Mouse (Mus musculus): ENCODE results near the gene Fate1. TPM values are rescaled to one million over a fixed set of nuclear protein-coding genes. Genes with fewer than 3 reads are reported as not detected.
"Not testable (repeated sequence)": the region's sequence is repeated elsewhere in the genome, so short reads cannot be mapped to it uniquely, and the experiment has no call there.

The Fate1 gene
- total and polyA plus RNA-seq, 3 experiments: not detected

- H3K9me3 ChIP-seq (replicated peaks; ENCODE audit: low read length): no peaks in the 10 kb centered on the region
- no peaks in the 10 kb centered on the region for H3K4me1 ChIP-seq (ENCODE audit: control insufficient read depth in 1 of 2, insufficient read depth in 2 of 2)
- no peak for TF ChIP-seq JUND (conservative IDR thresholded peaks at IDR 0.05; ENCODE audit: low read depth, low read length)
- no peak for TF ChIP-seq USF2 (conservative IDR thresholded peaks at IDR 0.05; ENCODE audit: low read depth, low read length)
- no peak for TF ChIP-seq POLR2AphosphoS2 (IDR thresholded peaks at IDR 0.05; ENCODE audit: low read depth, low read length)
- no peak for TF ChIP-seq ZKSCAN1 (IDR thresholded peaks at IDR 0.05; ENCODE audit: borderline replicate concordance, low read depth, low read length)
- no peak for TF ChIP-seq IRF4 (IDR thresholded peaks at IDR 0.05; ENCODE audit: low read depth, low read length)
- no peak for TF ChIP-seq USF1 (IDR thresholded peaks at IDR 0.05; ENCODE audit: low read depth, low read length)
- TF ChIP-seq GABPA (IDR thresholded peaks at IDR 0.05; ENCODE audit: insufficient replicate concordance, low read depth, low read length): no peak
- no peak for TF ChIP-seq MAZ (IDR thresholded peaks at IDR 0.05; ENCODE audit: low read depth, low read length)
- TF ChIP-seq ZNF384 (IDR thresholded peaks at IDR 0.05; ENCODE audit: low read depth, low read length): no peak
- TF ChIP-seq SIN3A (IDR thresholded peaks at IDR 0.05; ENCODE audit: low read length): no peak
- no peak for TF ChIP-seq UBTF (IDR thresholded peaks at IDR 0.05; ENCODE audit: low read depth, low read length)
- no peak for TF ChIP-seq RAD21 (IDR thresholded peaks at IDR 0.05; ENCODE audit: low read depth, low read length)
- no peak for TF ChIP-seq MEF2A (IDR thresholded peaks at IDR 0.05; ENCODE audit: borderline replicate concordance, low read depth, low read length)
- no peak for TF ChIP-seq NELFE (IDR thresholded peaks at IDR 0.05; ENCODE audit: low read depth, low read length)
- TF ChIP-seq E2F4 (IDR thresholded peaks at IDR 0.05; ENCODE audit: insufficient replicate concordance, low read depth, low read length): no peak
- no peak for TF ChIP-seq EP300 (IDR thresholded peaks at IDR 0.05; ENCODE audit: low read length)
- TF ChIP-seq POLR2A (IDR thresholded peaks at IDR 0.05; ENCODE audit: low read depth, low read length): no peak
- no peak for TF ChIP-seq CHD2 (IDR thresholded peaks at IDR 0.05; ENCODE audit: low read length)
- no peak for DNase-seq (ENCODE audit: extremely low read depth)
- no peaks in the 10 kb centered on the region for H3K79me2 ChIP-seq (replicated peaks; ENCODE audit: control insufficient read depth, extremely low read depth, insufficient read depth, poor library complexity, severe bottlenecking)
- H3K36me3 ChIP-seq (replicated peaks in 1 of 2; ENCODE audit: control insufficient read depth in 1 of 2, insufficient read depth in 1 of 2, low read length in 1 of 2): no peaks in the 10 kb centered on the region
- no peak overlapping the region for H3K9ac ChIP-seq (ENCODE audit: insufficient read depth, low read depth)
- no peak overlapping the region for H3K27ac ChIP-seq (ENCODE audit: insufficient read depth, low read depth)
- dilution Hi-C loops (cut with MboI; ENCODE audit: extremely low pct_ligation_motif_present, extremely low pct_unique_long_range_greater_than_20kb, low sequenced_read_pairs): no loop called here
- H3K4me2 ChIP-seq (ENCODE audit: insufficient read depth, low read depth, poor library complexity, severe bottlenecking): no peak overlapping the region
- H3K4me3 ChIP-seq (replicated peaks in 1 of 3; ENCODE audit: low read depth in 2 of 3, low read length in 2 of 3, poor library complexity in 1 of 3): no peak overlapping the region
- H3K27me3 ChIP-seq (replicated peaks): no peaks in the 10 kb centered on the region
- in situ Hi-C loops (cut with MboI; ENCODE audit: low pct_ligation_motif_present, low pct_unique_long_range_greater_than_20kb, low sequenced_read_pairs): no loop called here
Observed at GRCm38 (mm10) chrX:71968816-71969215, 4.0 kb upstream of the Fate1 start.

GRCm38 (mm10) chrX:71971325-71971724 lies 1.5 kb upstream of the Fate1 start:
- TF ChIP-seq MAZ (IDR thresholded peaks at IDR 0.05; ENCODE audit: low read depth, low read length): no peak
- Histone ChIP-seq H3K27me3 (replicated peaks) (no peaks in the 10 kb centered on the region), H3K9me3 (replicated peaks; ENCODE audit: low read length) (no peaks in the 10 kb centered on the region), H3K36me3 (replicated peaks in 1 of 2; ENCODE audit: control insufficient read depth in 1 of 2, insufficient read depth in 1 of 2, low read length in 1 of 2) (no peaks in the 10 kb centered on the region), H3K4me3 (replicated peaks in 1 of 3; ENCODE audit: low read depth in 2 of 3, low read length in 2 of 3, poor library complexity in 1 of 3) (no peak overlapping the region), H3K4me1 (ENCODE audit: control insufficient read depth in 1 of 2, insufficient read depth in 2 of 2) (no peaks in the 10 kb centered on the region), H3K27ac (ENCODE audit: insufficient read depth, low read depth) (no peak overlapping the region), H3K79me2 (replicated peaks; ENCODE audit: control insufficient read depth, extremely low read depth, insufficient read depth, poor library complexity, severe bottlenecking) (no peaks in the 10 kb centered on the region), H3K4me2 (ENCODE audit: insufficient read depth, low read depth, poor library complexity, severe bottlenecking) (no peak overlapping the region), H3K9ac (ENCODE audit: insufficient read depth, low read depth) (no peak overlapping the region)
- dilution Hi-C loops (cut with MboI; ENCODE audit: extremely low pct_ligation_motif_present, extremely low pct_unique_long_range_greater_than_20kb, low sequenced_read_pairs): no loop called here
- DNase-seq (ENCODE audit: extremely low read depth): no peak
- in situ Hi-C loops (cut with MboI; ENCODE audit: low pct_ligation_motif_present, low pct_unique_long_range_greater_than_20kb, low sequenced_read_pairs): no loop called here

DNA sequence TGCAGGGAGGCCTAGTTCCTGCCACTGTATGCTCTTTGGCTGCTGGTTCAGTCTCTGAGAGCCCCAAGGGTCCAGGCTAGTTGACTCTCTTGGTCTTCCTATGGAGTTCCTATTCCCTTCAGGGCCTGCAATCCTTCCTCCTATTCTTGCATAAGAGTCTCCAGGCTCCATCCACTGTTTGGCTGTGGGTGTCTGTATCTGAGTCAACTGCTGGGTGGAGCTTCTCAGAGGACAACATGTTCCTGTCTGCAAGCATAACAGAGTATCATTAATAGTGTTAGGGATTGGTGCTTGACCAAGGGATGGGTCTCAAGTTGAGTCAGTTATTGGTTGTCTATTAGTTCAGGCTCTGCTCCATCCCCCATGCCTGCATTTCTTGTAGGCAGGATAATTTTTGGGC lies 4.9 kb downstream of the Fate1 start:
- dilution Hi-C loops (cut with MboI; ENCODE audit: extremely low pct_ligation_motif_present, extremely low pct_unique_long_range_greater_than_20kb, low sequenced_read_pairs); H3K9ac ChIP-seq (ENCODE audit: insufficient read depth, low read depth); DNase-seq (ENCODE audit: extremely low read depth): not testable (repeated sequence)

More for the DNA sequence above, 4.9 kb downstream of the Fate1 start:
- H3K27ac ChIP-seq (ENCODE audit: insufficient read depth, low read depth); H3K4me1 ChIP-seq (ENCODE audit: control insufficient read depth in 1 of 2, insufficient read depth in 2 of 2); H3K9me3 ChIP-seq (replicated peaks; ENCODE audit: low read length); H3K4me2 ChIP-seq (ENCODE audit: insufficient read depth, low read depth, poor library complexity, severe bottlenecking); H3K4me3 ChIP-seq (replicated peaks in 1 of 3; ENCODE audit: low read depth in 2 of 3, low read length in 2 of 3, poor library complexity in 1 of 3); H3K27me3 ChIP-seq (replicated peaks); in situ Hi-C loops (cut with MboI; ENCODE audit: low pct_ligation_motif_present, low pct_unique_long_range_greater_than_20kb, low sequenced_read_pairs); H3K36me3 ChIP-seq (replicated peaks in 1 of 2; ENCODE audit: control insufficient read depth in 1 of 2, insufficient read depth in 1 of 2, low read length in 1 of 2); H3K79me2 ChIP-seq (replicated peaks; ENCODE audit: control insufficient read depth, extremely low read depth, insufficient read depth, poor library complexity, severe bottlenecking): not testable (repeated sequence)

Measured in CH12.LX (cell line).